Mouse (Mus musculus) right cerebral cortex, postnatal 25 days (tissue): ENCODE data around the gene Rnls.
A peak's percentile ranks its signal among the peaks of the same experiment; 100 is the strongest.

Source experiments
- DNase-seq: peaks from one replicate; pipeline ENCODE4 v3.0.0; 2022

Gene Rnls

DNA sequence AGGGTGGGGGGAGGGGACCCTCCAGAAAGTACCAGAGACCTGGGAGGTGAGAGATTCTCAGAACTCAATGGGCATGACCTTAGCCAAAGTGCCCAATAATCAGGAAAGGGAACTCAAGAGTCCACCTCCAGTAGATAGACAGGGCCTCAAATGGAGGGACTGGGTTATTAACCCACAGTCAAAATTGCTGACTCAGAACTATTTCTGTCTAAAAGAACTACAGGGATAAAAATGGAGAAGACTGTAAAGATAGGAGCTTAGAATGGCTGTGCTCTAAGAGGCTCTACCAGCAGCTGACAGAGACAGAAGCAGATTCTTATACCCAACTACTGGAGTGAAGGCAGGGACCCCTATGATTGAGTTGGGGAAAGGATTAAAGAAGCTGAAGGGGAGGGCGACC lies 132.9 kb downstream of the Rnls start:
- DNase-seq: no peak

DNA sequence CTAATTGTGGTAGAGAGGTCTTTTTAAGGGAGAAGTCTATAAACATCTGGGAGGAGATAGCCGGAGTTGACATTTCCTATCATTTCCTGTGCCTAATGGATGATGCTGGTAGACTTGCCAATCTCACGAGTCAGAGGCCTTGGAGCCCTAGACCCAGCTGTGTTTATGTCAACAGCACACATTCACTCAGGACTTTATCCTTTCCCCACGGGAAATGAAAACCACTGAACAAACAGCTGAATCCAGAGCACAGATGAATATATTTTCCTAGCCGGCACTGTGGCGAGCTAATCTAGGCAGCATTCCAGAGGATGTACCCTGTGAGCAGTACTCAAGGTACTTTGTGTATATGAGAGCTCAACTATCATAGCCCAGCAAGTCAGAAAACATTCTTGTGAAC lies 138.2 kb downstream of the Rnls start:
- no peak for DNase-seq

DNA sequence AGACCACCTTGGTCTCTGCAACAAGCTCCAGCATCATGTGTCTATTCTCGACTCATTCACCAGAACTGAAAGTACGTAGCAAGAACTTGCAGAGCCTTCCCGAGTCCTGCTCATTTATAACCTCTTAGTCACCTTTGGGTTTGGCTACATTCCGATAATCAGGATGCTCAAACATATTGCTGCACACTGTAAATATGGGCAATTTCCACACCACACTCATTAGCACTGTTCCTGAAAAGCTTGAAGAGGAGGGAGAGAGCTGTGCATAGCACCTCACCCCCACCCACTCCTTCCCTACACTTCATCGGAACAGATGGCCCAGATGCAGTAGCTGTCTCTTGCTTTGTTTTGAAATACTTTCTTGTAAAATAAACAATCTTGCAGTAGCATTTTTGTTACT lies 139.9 kb downstream of the Rnls start:
- peak; percentile 54 for DNase-seq

DNA sequence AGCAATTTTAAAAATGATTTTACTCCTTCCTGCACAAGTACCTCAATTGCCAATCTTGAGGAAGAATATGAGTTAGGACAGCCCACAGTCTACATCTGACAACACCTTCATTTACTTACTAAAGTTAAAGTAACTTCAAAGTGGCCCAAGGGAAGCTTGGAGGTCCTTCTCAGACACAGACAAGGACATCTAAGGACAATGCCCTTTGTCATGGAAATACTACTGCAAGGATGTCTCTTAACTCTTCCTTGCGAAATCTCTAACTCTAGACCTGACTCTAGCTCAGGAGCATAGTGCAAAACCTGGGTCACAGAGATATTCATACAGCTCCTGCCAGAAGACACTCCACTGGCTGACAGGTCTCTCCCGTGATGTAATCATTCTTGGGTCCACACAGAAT lies 147.9 kb downstream of the Rnls start:
- no peak for DNase-seq

DNA sequence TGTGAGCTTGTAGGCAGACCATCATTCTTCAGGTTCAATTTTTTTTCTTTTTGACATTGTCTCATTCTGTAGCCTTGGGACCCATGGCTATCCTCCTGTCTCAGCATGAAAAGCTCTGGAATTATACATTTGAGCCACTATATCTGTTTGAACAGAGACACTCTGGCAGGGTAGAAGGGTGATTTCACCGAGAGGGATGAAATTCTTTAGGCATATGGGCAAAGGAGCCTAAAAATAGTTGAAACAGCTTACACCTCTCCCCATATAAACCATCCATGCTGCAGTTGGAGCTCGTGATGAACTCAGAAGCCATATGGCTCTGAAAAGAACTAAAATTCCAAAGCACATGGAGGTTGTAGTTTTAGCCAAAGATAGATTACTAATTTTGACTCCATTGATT lies 151.7 kb downstream of the Rnls start:
- peak; percentile 32 for DNase-seq

DNA sequence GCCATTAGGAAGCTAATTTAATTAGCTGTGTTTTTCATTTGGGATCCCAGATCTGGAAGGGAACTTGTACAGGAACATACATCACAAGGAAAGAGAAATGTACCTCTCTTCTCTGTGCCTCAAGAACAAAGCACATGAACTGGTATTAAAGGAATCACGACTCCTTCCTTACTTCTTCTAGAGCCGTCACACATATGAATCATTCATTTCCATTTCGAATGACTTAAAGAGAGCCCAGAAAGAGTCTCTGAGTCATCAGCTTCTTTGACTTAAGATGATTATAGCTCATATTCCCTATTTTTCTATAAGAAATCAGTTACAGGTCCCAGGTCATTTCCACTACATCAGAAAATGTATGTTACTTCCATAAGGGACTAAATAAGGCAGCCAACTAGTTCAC lies 159.2 kb downstream of the Rnls start:
- DNase-seq: no peak

DNA sequence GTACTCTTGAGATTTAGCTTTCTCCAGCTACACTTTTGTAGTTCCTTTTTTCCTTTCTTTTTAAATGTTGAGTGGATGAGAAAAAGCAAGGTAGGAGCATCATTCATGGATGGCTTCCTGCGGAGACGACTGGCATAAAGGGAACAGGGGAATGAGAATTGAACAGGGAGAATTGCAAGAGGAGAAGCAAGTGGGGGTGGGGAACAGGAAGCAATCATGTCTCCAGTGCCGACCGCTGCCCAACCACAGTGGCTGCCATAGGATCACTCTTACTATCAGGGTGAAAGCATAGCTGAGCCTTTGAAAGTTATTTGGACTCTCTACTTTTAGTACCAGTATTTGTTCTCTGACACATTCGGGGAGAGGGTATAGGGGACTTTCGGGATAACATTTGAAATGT lies 160.8 kb downstream of the Rnls start:
- DNase-seq: no peak

DNA sequence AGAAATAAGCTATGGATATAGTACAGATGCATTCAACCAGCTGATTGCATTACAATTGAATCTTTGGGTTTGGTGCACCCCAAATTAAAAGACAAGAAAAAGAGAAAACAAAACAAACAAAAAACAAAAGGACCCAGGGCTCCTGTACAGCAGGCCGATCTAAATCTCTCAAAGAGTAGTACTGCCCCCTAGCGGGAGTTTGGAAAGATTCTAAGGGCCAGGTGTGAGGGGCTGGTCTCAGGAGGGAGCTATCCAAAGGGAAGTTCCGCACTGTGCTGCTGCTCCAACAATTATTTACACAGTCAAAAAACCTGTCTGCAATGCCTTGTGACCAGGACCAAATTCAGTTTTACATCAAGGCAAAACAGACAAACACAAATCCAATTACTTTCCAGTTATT lies 165.1 kb downstream of the Rnls start:
- peak; percentile 51 for DNase-seq

DNA sequence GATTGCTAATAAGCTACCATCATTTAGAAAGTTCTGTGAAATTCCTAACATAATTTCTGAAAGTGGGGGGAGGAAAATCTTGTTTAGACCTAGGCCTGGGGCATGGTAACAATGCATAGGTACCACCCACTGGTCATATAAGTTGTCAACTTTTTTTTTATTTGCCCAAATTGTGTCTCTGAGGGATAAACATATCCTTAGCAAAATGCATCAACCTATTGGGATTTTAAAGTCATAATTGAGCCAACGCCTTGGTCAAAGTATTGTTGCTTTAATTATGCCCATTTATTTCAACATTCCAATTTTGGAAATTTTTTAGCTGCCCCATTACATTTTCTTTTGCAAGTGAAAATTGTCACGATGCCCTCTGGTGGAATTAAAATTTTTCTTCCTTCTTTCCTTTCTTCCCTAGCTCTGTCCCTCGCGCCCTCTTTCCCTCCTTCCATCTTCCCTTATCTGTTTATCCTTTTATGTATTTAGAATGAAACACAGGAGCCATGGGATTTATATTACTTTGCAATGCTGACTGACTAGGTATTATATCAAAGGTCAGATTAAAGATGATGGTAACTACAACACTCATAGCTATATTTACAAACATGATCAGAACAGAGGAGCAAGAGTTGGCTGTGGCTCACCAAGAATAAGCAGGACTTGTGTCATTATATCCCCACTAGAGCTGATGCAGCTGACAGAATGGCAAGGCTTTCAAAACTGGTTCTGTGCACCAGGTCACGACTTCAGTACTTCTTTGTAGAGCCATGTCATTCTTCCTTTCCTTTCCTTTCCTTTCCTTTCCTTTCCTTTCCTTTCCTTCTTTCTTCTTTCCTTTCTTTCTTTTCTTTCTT lies 166.0 kb downstream of the Rnls start:
- no peak for DNase-seq

DNA sequence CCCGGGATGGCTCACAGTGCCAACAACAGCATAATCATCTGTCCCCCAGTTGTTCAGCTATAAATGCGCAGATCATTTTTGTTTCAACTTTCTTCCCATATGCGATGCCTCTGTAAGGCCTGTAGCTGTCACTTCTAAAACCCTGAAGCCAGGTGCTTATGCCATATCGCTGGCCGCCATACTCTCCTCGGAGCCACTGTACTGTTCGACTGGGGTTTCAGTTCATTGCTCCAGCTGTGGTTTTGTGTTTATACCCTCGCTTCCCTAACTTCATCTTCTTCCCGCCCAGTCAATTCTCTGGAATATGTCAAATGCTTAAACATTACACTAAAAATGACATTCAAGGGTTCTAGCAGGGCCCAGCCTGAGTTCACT lies 167.1 kb downstream of the Rnls start:
- no peak for DNase-seq

DNA sequence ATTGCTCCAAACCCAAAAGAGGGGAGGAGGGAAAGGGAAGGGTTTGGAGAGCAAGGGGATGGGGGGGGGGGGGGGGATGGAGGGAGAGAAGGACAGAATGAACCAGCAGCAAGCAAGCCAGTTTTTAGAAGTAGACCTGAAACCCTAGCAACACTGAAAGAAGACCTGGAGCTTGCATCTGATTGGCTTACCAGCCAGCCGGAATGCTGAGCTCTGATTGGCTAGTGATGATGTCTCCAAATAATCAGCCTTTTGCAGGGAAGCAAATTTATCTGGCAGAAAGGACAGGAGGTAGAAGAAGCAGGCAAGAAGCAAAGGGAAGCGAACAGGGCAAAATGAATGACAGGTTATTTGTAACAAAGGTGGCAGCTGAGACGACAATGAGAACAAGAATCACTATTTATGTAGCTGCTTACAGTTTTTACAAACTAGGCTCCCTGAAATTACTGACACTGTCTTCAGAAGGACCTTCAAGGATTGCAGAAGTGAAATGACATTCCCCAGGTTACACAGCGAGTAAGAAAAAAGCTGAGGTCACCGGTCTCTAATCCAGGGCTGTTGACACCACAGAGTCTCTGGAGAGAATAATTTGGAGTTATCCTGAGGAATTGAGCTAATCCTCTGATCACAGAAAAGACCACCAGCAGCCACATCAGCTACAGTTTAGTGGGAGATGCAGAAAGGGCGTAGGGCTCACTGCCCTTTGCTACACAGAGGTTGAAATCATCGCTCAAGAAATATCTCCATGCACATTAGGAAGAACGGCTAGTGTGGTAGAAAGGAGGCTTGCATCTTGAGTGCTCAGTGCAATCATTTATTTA lies 167.7 kb downstream of the Rnls start:
- peak; percentile 73 for DNase-seq

DNA sequence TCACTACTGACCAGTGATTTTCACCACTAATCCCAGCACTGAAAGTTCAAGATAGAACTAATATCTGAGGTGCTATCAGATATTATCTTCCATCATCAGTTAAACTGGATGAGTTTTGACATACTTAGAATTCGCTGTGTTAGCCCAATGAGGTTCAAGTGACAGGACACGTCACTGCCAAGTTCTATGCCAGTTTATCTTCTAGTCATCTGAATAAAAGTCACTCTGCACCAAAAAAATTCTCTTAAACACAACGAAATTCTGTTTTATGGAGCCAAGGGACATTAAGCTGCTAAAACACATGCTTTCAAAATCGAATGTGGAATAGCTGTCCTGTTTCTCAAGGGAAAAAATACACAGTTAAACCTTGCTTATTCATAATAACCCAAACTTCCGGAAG lies 168.3 kb downstream of the Rnls start:
- no peak for DNase-seq

DNA sequence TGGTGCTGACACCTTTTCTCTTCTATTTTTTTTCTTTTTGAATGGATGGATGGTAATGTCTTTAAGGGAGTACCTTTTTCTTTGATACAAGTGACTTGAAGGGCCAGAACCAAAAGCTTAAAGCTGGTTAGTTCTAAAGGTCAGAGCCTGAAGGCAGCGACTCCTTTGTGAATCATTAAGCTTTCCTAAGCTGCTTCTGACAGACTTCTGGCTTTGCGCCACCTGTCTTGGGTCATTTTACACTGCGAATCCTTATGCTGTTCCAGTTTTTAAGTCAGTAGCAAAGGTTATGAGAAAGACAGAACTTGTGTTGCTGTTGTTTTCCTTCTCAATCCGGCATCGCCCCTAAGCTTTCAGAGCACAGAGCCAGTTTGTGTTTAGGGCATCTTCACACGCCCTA lies 168.8 kb downstream of the Rnls start:
- no peak for DNase-seq

DNA sequence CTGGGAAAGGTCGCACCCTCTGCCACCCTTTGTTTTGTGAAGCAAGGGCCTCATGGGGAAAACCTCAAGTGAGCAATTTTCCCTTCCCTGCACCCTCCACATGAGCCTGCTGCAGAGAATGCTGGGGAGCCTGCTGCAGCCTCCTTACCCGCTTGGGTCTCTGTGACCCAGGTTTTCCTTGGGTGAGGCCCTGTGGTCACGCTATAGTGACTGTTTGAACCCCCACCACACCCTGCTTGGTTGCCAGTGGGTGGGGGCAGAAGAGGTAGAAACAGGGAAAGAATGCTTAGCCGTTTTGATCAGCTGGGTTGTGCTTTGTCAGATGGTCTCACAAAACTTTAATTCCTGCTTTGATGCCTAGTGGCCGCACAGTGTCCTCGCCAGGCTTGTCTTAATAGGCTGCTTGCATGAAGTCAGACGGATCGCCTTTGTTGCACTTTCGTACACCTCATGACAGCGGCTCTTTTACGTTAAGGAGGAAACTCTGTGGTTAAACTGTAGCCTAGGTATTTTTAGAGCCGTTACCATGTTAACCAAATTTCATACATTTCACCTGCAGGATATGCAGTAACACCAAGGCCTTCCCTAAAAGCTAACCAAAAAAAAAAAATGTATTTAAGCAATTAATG lies 169.4 kb downstream of the Rnls start:
- no peak for DNase-seq

DNA sequence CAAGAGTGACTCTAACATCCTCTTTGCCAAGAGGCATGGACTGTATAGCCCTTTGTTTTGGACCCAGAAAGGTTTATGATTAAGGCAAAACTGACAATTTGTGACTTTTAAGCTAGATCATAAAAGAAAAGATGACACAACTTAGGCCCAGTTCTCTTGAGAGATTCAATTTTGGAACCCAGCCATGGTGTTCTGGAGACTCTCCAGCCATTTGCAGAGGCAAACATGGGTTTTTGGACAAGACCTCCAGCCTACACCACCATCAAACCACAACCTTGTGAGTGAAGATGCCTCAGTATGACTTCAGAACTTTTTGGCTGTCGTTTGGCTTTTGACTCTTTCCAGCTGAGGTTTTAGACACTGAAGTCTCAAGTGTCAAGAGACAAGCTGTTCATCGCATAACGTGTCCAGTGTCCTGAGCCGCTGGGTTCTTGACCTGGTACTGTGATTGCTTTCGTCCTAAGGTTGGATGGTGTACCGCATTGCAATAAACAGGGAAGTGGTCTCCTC lies 174.2 kb downstream of the Rnls start:
- DNase-seq: no peak

DNA sequence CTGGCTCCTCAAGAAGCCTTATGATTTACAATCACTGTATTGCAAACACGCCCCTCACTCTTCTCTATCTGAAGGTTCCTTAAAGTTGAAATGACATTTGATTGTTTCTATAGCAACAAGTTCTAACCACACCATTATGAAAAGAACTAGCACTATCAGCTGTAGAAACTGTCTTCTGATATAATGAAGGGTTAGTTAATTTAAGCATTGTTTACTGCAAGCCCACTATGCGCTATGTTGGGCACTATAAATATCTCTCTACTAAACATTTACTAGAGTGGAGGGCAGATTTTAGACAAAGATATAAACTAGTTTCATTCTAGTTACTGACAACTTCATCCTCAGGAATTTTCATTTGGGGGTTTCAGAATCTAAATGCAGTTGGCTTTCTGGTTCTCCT lies 182.4 kb downstream of the Rnls start:
- DNase-seq: no peak

DNA sequence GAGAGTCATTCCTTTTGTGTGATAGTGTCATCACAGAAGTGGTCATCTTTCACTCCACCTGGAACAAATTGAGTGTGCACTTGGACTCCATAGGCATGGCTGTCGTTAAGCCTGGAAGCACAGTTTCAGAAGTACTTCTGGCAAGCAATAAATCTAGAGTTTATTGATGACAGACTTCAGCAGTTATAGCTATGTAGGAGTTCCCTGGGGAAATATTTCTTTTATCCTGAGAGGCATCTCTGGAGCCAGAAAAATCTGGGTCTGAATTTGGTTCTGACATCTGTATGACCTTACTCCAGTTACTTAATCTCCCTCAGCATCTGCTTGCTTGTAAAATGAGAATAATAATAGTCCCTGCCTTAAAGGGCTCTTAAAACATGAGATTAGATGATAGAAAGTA lies 184.1 kb downstream of the Rnls start:
- DNase-seq: no peak

DNA sequence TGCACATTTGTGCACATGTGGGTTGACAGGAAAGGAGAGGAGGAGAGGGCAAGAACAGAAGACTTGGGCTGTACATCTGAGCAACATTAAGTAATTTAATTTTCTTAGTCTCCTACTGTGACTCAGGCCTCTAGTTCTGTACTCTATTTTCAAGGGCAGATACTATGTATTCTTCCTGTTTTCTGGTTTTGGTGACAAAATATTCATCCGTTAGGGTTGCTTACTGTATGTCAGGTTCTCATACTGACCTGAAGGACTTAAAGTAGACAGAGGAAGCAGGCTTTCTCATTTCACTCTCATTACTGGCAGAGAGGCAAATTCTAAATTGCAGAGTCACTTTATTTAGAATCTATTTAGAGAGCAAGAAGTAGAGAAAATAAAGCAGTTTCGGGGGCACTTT lies 186.7 kb downstream of the Rnls start:
- no peak for DNase-seq

DNA sequence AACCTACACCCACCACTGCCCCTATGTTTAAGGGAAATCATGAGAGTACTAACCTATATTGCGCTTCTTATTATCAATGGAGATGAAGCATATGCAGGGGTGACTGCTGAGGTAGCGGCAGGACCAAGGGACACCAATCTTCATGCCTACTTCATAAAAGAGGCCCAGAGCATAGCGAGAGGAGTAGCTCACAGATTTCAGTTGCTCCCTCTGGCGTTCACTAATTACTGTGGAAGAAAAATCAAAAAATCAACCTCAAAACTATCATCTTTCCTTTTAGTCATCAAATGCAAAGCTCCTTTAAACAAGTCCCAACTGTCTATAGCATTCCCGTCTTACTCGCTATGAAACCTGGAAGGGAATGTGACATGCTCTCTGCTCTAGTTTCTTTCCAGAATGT lies 189.7 kb downstream of the Rnls start:
- no peak for DNase-seq

DNA sequence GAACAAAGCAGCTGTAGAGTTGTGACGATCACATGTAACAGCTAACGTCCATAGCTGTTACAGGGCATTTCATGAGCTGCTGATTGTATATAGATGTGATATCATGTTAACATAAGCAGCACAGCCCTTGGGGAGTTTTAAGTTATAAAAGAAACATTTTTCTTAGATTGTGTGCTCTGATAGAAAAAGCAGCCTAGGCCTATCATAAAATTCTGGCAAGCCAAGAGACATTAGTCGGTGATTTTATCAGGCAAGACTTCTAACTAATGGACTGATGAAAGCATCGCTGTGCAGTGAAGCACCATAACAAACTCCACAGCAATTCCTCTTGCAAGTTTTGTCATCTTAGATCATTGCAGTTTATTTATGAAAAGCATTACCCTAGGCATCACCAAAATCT lies 190.9 kb downstream of the Rnls start:
- no peak for DNase-seq

DNA sequence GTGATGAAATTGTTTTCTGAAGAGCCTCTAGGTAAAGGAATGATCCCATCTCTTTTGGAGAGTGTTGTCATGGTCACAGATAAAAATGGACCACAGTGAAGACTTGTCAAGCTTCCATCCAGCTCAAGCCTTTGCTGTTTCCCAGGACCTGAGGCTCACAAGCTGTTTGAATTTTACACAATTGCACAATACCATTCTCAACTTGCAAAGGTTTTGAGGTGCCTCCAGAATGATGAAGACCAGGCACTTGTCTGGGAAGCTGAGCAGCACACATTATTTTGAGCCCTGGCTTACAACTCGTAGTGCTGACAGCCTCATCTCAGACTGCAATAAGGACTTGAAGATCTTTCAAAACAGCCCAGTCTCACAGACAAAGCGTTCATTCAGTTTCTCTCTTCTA lies 200.0 kb downstream of the Rnls start:
- no peak for DNase-seq

DNA sequence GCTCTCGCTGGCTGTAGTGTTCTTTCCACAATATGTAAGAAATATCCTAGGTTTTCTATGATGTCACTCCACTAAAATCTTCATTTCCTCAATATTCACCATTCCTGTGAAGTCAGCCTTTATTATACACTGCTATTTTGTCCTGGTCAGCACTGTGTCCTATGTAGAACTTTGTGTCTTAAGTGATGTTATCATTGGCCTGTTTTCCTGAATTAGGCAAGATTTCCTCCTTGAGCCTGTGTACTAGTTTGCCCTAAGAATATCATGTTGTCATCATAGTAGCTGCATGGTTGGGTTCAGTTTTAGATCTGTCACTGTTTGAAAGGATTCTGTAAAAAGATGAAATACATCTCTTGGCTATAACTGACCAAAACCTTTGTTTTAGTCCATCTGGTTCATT lies 203.3 kb downstream of the Rnls start:
- DNase-seq: no peak

DNA sequence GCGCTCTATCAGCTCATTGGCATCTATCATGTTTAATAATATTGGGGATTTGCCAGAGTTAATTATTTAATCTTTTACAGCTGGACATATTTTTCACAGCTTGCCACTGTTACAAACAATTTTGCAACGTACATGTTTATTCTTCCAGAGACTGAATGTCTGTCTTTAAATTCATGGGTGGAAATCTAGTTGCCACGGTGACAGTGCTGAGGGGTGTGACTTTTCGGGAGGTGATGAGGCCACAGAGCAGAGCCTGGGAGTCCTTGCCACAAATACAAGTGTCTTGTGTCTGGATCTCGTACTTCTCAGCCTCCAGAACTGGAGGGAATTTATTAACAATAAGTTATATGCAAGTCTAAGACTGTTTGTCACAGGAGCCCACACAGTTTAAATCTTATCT lies 212.5 kb downstream of the Rnls start:
- DNase-seq: no peak

DNA sequence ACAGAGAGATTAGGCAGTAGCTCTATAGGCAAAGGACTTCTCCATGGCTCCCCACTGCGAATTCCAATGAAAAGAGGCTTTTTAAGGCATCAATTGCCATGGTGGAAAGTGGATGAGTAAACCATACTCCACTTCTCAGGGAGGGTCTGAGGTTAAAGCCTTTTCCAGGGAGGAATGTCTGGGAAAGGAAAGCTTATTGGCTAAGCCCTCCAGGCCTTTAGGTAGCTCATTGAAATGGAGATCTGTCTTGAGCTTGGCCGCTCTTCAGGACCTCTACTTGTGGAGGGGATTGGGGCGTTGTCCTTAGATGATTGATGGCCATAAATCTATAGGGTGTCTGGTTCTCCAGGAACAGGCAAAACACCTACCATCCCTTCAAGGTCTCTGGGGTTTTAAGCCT lies 213.2 kb downstream of the Rnls start:
- no peak for DNase-seq
